Mouse (Mus musculus) thymus, adult 2 months (tissue): ENCODE measurements around the gene Znrf1.

Experiments used
- CTCF ChIP-seq: fragments of 200-500 bp; IDR thresholded peaks from 2 replicates; pipeline ENCODE4 v1.5.1; 2012; ENCODE audit warnings: mild to moderate bottlenecking, control low read depth, low read length, moderate library complexity, borderline replicate concordance; ENCODE audit not compliant: control insufficient read depth, poor library complexity, insufficient read depth; ENCODE audit errors: extremely low read depth
- POLR2A ChIP-seq: fragments of 200-500 bp; IDR thresholded peaks from 2 replicates; pipeline ENCODE4 v1.6.1; 2012; ENCODE audit warnings: mild to moderate bottlenecking, low read length, control low read depth, moderate library complexity; ENCODE audit not compliant: control insufficient read depth, poor library complexity, insufficient read depth; ENCODE audit errors: extremely low read depth

- TF ChIP-seq CTCF = no peak
- TF ChIP-seq POLR2A = no peak
Observed at GRCm38 (mm10) chr8:111626528-111626820, 90.6 kb downstream of the Znrf1 start.
